Mouse (Mus musculus) cerebellum, adult 2 months (tissue): ENCODE measurements at regions not wholly inside any gene's neighbourhood (a gene's known extent, or its start where the extent isn't known, plus 50 kb on each side); places are given as distances from the start of the nearest gene placed in this dataset.

Experiments
- CTCF ChIP-seq: fragments of 200-500 bp; IDR thresholded peaks from 2 replicates; pipeline ENCODE4 v1.5.1; 2011; ENCODE audit warnings: low read depth, mild to moderate bottlenecking, control low read depth, low read length, moderate library complexity, borderline replicate concordance; ENCODE audit not compliant: insufficient read depth
- POLR2A ChIP-seq: fragments of 200-500 bp; IDR thresholded peaks from 2 replicates; pipeline ENCODE4 v1.6.1; 2011; ENCODE audit warnings: low read length, control low read depth, borderline replicate concordance; ENCODE audit not compliant: insufficient read depth

DNA sequence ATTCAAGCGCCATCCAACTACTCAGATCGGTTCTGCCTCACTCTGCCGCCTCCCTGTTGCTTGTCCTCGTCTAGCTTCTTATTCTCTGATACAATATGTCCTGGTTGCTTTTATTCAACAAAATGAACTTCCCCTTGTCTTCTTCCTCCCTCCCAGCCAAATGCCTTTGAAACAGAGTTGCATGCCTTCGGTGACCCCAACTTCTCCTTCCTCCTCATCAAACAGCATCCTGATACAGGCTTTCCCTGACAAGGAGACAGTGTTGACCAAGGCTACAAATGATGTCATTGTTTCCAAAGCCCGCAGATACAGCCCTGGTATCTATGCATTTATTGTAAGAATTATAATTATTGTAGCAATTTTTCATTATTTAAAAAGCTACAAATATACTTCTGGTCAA is 69.8 kb downstream of the Smim20 start:
- TF ChIP-seq POLR2A (no peak), CTCF (no peak)
